Mouse (Mus musculus) cerebellum, adult 18-20 months (tissue): ENCODE data around the gene Olfr1109.

Experiments used
- DNase-seq, 2 experiments: peaks; one replicate each; pipeline ENCODE4 v3.0.0; 2021

Gene Olfr1109

DNA sequence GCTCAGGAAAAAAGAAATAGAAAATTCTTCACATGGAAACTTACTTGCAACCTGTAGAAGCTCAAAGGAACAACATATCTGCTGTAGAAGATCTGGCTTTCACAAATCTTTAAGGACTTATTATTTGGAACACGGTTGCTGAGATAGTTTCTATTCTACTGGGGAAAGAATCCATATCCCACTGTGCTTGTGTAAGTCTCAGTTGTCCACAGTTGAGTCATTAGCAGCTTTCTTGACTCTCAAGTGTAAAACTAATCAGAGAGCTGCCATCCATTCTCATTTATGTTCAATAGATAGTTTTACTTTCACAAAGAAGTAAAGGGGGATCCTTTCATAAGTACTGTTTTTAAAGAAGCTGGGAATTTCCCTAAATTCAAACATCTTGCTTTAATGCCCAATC is at the start of gene Olfr1109:
TSS of gene Olfr1109 (minus strand) at position 101 of the 400 bp plus-strand sequence.
- DNase-seq = no peak

DNA sequence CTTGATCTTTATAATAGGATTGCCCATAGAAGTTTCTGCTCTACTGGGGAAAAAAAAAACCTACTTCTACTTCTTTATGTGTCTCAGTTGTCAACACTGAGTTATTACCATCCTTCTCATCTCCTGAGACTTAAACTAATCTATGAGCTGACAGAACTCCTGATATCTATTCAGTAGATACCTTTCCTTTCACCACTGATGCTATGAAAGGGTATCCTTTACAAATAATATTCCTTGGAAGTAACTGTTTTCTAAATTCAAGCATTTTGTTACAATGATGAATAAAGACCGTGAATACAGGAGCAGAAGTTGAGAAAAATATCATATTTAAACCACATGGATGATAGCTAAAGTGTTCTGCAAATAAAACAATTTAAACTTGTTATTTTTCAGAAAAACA is 44.4 kb upstream of the Olfr1109 start, which contains the start of gene Olfr1110:
TSS of gene Olfr1110 (minus strand) at position 101 of the 400 bp plus-strand sequence.
- DNase-seq = no peak

DNA sequence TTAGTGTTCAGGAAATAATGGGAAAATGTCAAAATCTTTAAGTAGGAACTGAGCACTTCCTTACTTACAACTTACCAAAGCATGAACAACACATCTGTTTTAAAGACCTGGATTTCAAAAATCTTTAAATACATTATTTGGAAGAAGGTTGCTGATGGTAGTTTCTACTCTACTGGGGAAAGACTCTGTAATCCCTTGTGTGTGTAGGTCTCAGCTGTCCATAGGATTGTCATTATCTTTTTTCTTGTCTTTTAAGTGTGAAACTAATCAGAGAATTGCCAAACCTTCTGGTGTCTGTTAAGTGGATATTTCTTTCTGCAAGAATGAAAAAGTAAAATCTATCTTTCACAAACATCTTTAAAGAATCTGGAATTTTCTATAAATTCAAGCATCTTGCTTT is 18.7 kb upstream of the Olfr1109 start, which contains the start of gene Olfr259:
TSS of gene Olfr259 (minus strand) at position 101 of the 400 bp plus-strand sequence.
- no peak for DNase-seq

DNA sequence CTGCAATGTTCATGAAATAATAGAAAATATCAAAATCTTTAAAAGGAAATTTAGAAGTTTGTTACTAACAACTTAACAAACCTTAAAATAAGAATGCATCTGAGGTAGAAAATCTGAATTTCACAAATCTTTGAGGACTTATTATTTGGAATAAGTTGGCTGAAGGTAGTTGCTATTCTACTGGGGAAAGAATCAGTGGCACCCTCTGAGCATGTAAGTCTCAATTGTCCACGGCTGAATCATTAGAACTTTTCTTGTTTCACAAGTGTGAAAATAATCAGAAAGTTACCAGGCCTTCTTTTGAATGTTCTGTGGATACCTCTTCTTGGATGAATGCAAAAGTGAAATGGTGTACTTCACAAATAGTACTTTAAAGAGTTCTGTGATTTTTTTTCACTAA is 20.1 kb downstream of the Olfr1109 start, which contains the start of gene Olfr1107:
TSS of gene Olfr1107 (minus strand) at position 101 of the 400 bp plus-strand sequence.
- DNase-seq = no peak

DNA sequence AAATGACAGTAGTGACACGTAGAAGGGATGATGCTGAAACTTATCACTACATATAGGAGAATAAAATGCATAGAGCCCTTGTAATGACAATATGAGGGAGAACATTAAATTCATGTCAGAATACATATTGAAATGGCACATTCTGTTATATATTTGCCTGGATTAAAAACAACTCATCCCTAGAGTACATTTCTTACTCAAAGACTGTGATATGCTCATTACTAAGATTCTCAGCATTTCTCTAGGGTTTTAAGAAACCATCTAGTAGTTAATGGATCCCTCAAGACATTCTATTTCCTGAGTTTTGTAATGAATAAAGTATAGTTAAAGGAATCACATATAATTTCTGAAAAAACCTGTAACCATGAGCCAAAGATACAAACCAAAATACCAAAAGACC is 43.6 kb downstream of the Olfr1109 start, which contains the start of gene Olfr1106:
TSS of gene Olfr1106 (minus strand) at position 101 of the 400 bp plus-strand sequence.
- no peak for DNase-seq
